Mouse (Mus musculus) brain, embryonic 18.5 days (tissue): ENCODE results near the gene Gm20918.
"Not testable (repeated sequence)": the region's sequence is repeated elsewhere in the genome, so short reads cannot be mapped to it uniquely, and the experiment has no call there.

Experiments
- DNase-seq: peaks from one replicate; pipeline ENCODE4 v3.0.0-alpha.2; 2012; ENCODE audit warnings: low read depth, low spot score

The Gm20918 gene

GRCm38 (mm10) chrY:5043637-5044036 lies at the start of gene Gm20918:
Gm20918 (plus strand) TSS chrY:5043937.
- DNase-seq: not testable (repeated sequence)
